Mouse (Mus musculus) erythroblast, embryonic 14.5 days (primary cell): ENCODE measurements around the gene Magi2.

Source experiments
- GATA1 ChIP-seq: IDR thresholded peaks from 2 replicates; pipeline ENCODE4 v1.6.1; 2012; ENCODE audit warnings: low read length, inconsistent platforms, mixed read lengths
- TAL1 ChIP-seq: IDR thresholded peaks from 3 replicates; pipeline ENCODE4 v1.6.1; 2012; ENCODE audit warnings: low read length, inconsistent platforms, mixed read lengths

- no peak for TF ChIP-seq GATA1
- TF ChIP-seq TAL1 = no peak
These were observed 1073.0 kb downstream of the Magi2 start for GRCm38 (mm10) chr5:20299816-20300215.
